Mouse (Mus musculus) stomach, embryonic 16.5 days (tissue): Measurements from ENCODE around the gene Fam227b. TPM values are rescaled to one million over a fixed set of nuclear protein-coding genes. Genes with fewer than 3 reads are reported as not detected.

Source experiments
- ATAC-seq: fragments of 200-750 bp; cut with Nextera tagmentation; 2 replicates; pipeline ENCODE4 v1.8.0; 2017; ENCODE audit warnings: moderate number of reproducible peaks, moderate TSS enrichment; ENCODE audit not compliant: insufficient read depth, low FRiP score
- H3K27ac ChIP-seq: fragments of 300-500 bp; sonication (generic); 2 replicates; pipeline ENCODE4 v1.5.1; 2014; ENCODE audit warnings: low read length
- H3K27me3 ChIP-seq: fragments of 300-500 bp; sonication (generic); 2 replicates; pipeline ENCODE4 v1.6.1; 2014; ENCODE audit warnings: low read length, control low read depth, mixed read lengths; ENCODE audit not compliant: control insufficient read depth, insufficient read depth
- H3K36me3 ChIP-seq: fragments of 300-500 bp; sonication (generic); 2 replicates; pipeline ENCODE4 v1.6.1; 2014; ENCODE audit warnings: low read length; ENCODE audit not compliant: control insufficient read depth, insufficient read depth
- H3K4me1 ChIP-seq: fragments of 300-500 bp; sonication (generic); 2 replicates; pipeline ENCODE4 v1.6.1; 2014; ENCODE audit warnings: low read length, control low read depth, mixed read lengths; ENCODE audit not compliant: control insufficient read depth, insufficient read depth
- H3K4me2 ChIP-seq: fragments of 300-500 bp; sonication (generic); 2 replicates; pipeline ENCODE4 v1.6.1; 2014; ENCODE audit warnings: low read depth, low read length, mixed read lengths
- H3K4me3 ChIP-seq: fragments of 300-500 bp; sonication (generic); replicated peaks from 2 replicates; pipeline ENCODE4 v1.5.1; 2014; ENCODE audit warnings: mild to moderate bottlenecking, low read length
- H3K9ac ChIP-seq: fragments of 300-500 bp; sonication (generic); 2 replicates; pipeline ENCODE4 v1.6.1; 2014; ENCODE audit warnings: low read length
- H3K9me3 ChIP-seq: fragments of 300-500 bp; sonication (generic); replicated peaks from 2 replicates; pipeline ENCODE4 v1.6.1; 2016; ENCODE audit warnings: low read length, control low read depth; ENCODE audit not compliant: control insufficient read depth
- WGBS: fragments of 180-500 bp; shearing (Covaris S2); extraction: QIAGEN DNeasy Blood & Tissue Kit; methylation state at CpG from one replicate; pipeline ENCODE4 v1.1.7; 2014; 5-methylcytosine and 5-hydroxymethylcytosine counted together
- polyA plus RNA-seq: library from polyadenylated mRNA; unstranded; fragments of >200 nt; fragmentation: Nextera tagmentation; extraction: Ambion mirVana; gene quantifications from 2 replicates; pipeline ENCODE4 v1.2.1, GENCODE M21; 2015

Gene Fam227b
- polyA plus RNA-seq, 1 experiment from 2014 or later, result not detected

GRCm38 (mm10) chr2:126069740-126070139 is 82.1 kb downstream of the Fam227b start:
- no peak overlapping the region for H3K4me3 ChIP-seq
- H3K9me3 ChIP-seq, result no peaks in the 10 kb centered on the region
- H3K9ac ChIP-seq, result no peak overlapping the region
- H3K27ac ChIP-seq, result no peak overlapping the region
- ATAC-seq, result no peak
- H3K27me3 ChIP-seq, result no peaks in the 10 kb centered on the region
- no peak overlapping the region for H3K4me2 ChIP-seq
- 72% methylated on average over 1 of the region's 1 CpGs for WGBS
- no peaks in the 10 kb centered on the region for H3K4me1 ChIP-seq
- H3K36me3 ChIP-seq, result no peaks in the 10 kb centered on the region

- 61% methylated on average over 3 of the region's 3 CpGs for WGBS
- Histone ChIP-seq H3K36me3 (no peaks in the 10 kb centered on the region), H3K4me1 (peaks cover 5% of the 10 kb centered on the region), H3K4me2 (no peak overlapping the region), H3K9me3 (no peaks in the 10 kb centered on the region), H3K27me3 (no peaks in the 10 kb centered on the region), H3K27ac (no peak overlapping the region), H3K9ac (no peak overlapping the region), H3K4me3 (no peak overlapping the region)
- no peak for ATAC-seq
Observed at GRCm38 (mm10) chr2:126065303-126065856, 86.4 kb downstream of the Fam227b start.

GRCm38 (mm10) chr2:126064814-126065213 is 87.0 kb downstream of the Fam227b start:
- Histone ChIP-seq H3K27me3 (no peaks in the 10 kb centered on the region), H3K9ac (no peak overlapping the region), H3K36me3 (no peaks in the 10 kb centered on the region), H3K4me2 (no peak overlapping the region), H3K9me3 (no peaks in the 10 kb centered on the region), H3K4me1 (peaks cover 5% of the 10 kb centered on the region), H3K4me3 (no peak overlapping the region), H3K27ac (no peak overlapping the region)
- ATAC-seq, result no peak
- 33% methylated on average over 2 of the region's 2 CpGs for WGBS

GRCm38 (mm10) chr2:126062876-126063275 is 88.9 kb downstream of the Fam227b start:
- WGBS, result 64% methylated on average over 7 of the region's 7 CpGs
- ATAC-seq, result no peak

GRCm38 (mm10) chr2:126061037-126061773 is 90.6 kb downstream of the Fam227b start:
- H3K9me3 ChIP-seq, result no peaks in the 10 kb centered on the region
- no peak overlapping the region for H3K9ac ChIP-seq
- ATAC-seq, result peak; percentile 76; the same call in 1 of the 2 replicates
- peaks cover 5% of the 10 kb centered on the region for H3K4me1 ChIP-seq
- WGBS, result 50% methylated on average over 17 of the region's 17 CpGs
- peak overlapping the region; percentile 60 for H3K27ac ChIP-seq
- H3K4me2 ChIP-seq, result 0 out of 2 replicates have a peak overlapping the region, but pooled peaks have one; percentile 0
- no peak overlapping the region for H3K4me3 ChIP-seq
- H3K27me3 ChIP-seq, result no peaks in the 10 kb centered on the region
- no peaks in the 10 kb centered on the region for H3K36me3 ChIP-seq

More at GRCm38 (mm10) chr2:126062876-126063275, 88.9 kb downstream of the Fam227b start:
- Histone ChIP-seq H3K36me3 (no peaks in the 10 kb centered on the region), H3K4me1 (peaks cover 5% of the 10 kb centered on the region), H3K9ac (no peak overlapping the region), H3K9me3 (no peaks in the 10 kb centered on the region), H3K27ac (no peak overlapping the region; the same call in 1 of the 2 replicates), H3K4me2 (no peak overlapping the region), H3K4me3 (no peak overlapping the region), H3K27me3 (no peaks in the 10 kb centered on the region)

GRCm38 (mm10) chr2:126060595-126060994 is 91.2 kb downstream of the Fam227b start:
- Histone ChIP-seq H3K36me3 (no peaks in the 10 kb centered on the region), H3K4me3 (no peak overlapping the region), H3K27me3 (no peaks in the 10 kb centered on the region), H3K4me2 (0 out of 2 replicates have a peak overlapping the region, but pooled peaks have one; percentile 0), H3K9me3 (no peaks in the 10 kb centered on the region), H3K4me1 (peaks cover 5% of the 10 kb centered on the region), H3K27ac (peak overlapping the region; percentile 60), H3K9ac (no peak overlapping the region)
- WGBS, result 49% methylated on average over 4 of the region's 4 CpGs
- peak; percentile 71; the same call in 1 of the 2 replicates for ATAC-seq

GRCm38 (mm10) chr2:126053657-126054056 is 98.1 kb downstream of the Fam227b start:
- H3K4me3 ChIP-seq, result no peak overlapping the region
- no peak overlapping the region for H3K4me2 ChIP-seq
- no peaks in the 10 kb centered on the region for H3K9me3 ChIP-seq
- no peaks in the 10 kb centered on the region for H3K36me3 ChIP-seq
- no peak for ATAC-seq
- H3K27me3 ChIP-seq, result no peaks in the 10 kb centered on the region
- H3K4me1 ChIP-seq, result no peaks in the 10 kb centered on the region
- no peak overlapping the region for H3K27ac ChIP-seq
- no peak overlapping the region for H3K9ac ChIP-seq
- WGBS, result 56% methylated on average over 5 of the region's 5 CpGs

- Histone ChIP-seq H3K27ac (no peak overlapping the region), H3K27me3 (no peaks in the 10 kb centered on the region), H3K9me3 (no peaks in the 10 kb centered on the region), H3K9ac (no peak overlapping the region), H3K4me2 (no peak overlapping the region), H3K36me3 (no peaks in the 10 kb centered on the region), H3K4me1 (no peaks in the 10 kb centered on the region), H3K4me3 (no peak overlapping the region)
- ATAC-seq, result no peak
- 36% methylated on average over 6 of the region's 6 CpGs for WGBS
Observed at GRCm38 (mm10) chr2:126052749-126053557, 98.9 kb downstream of the Fam227b start.

GRCm38 (mm10) chr2:126045621-126046020 is 106.2 kb downstream of the Fam227b start:
- Histone ChIP-seq H3K4me1 (no peaks in the 10 kb centered on the region), H3K27me3 (no peaks in the 10 kb centered on the region), H3K27ac (no peak overlapping the region), H3K9ac (no peak overlapping the region), H3K4me3 (no peak overlapping the region), H3K36me3 (no peaks in the 10 kb centered on the region), H3K9me3 (no peaks in the 10 kb centered on the region), H3K4me2 (no peak overlapping the region)
- WGBS, result 80% methylated on average over 5 of the region's 5 CpGs
- ATAC-seq, result no peak
